Mouse (Mus musculus): ENCODE results near the gene Mcrip2.

DNA sequence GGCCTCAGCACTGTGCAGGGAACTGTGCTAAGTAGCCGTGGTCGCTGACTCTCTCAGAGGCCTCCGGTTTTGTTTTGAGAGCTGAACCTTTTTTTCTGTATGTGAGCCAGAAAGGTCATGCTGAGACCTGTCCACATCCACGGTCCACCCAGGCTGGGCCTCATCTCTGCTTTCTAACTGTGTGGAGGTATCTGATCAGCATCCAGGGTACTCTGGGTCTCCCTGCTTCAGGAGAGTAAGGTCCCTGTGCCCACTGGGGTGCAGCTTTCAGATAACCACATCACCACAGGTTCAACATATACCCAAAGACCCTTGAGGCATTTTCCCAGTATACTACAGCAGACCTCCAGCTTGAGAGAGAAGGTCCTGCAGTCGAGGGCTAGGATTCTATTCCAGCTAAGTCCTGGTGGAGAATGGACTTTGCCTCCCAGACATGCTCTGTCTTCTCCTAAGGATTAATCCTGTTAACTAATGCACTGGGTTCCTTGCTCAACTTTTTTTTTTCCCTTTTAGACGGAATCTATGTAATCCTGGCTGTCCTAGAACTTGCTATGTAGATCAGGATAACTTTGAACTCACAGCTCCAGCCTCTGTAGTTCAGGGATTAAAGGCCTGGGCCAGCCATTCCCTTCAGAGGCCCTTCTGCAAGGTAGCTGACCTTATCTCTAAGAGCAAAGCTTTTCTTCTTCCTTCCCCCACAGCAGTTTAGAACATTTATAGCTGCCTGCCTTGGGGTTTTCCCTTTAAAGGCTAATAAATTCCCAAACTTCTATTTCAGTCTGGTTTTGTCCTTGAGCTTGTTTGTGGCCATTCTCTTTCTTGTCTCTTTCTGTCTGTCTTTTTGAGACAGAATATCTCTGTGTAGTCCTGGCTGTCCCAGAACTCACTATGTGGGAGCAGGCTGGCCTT, 6.6 kb downstream of the Mcrip2 start:
- no peak for TF ChIP-seq CTCF (IDR thresholded peaks at IDR 0.05; ENCODE audit: extremely low read depth, insufficient read depth, low read length)
- no peak for TF ChIP-seq POLR2A (IDR thresholded peaks at IDR 0.05; ENCODE audit: extremely low read depth, insufficient read depth, low read length)

Measured in cortical plate, adult 2 months (tissue).